Mouse (Mus musculus) lung, embryonic 15.5 days (tissue): ENCODE measurements around the gene Myt1l. TPM values are rescaled to one million over a fixed set of nuclear protein-coding genes. Genes with fewer than 3 reads are reported as not detected.

Experiments used
- ATAC-seq: fragments of 200-750 bp; cut with Nextera tagmentation; 2 replicates; pipeline ENCODE4 v1.8.0; 2017; ENCODE audit warnings: moderate number of reproducible peaks, borderline replicate concordance; ENCODE audit not compliant: low FRiP score, low TSS enrichment; ENCODE audit errors: extremely low read depth
- H3K27ac ChIP-seq: fragments of 300-500 bp; sonication (generic); 2 replicates; pipeline ENCODE4 v1.5.1; 2015; ENCODE audit warnings: moderate library complexity, mild to moderate bottlenecking, inconsistent platforms
- H3K27me3 ChIP-seq: fragments of 300-500 bp; sonication (generic); 2 replicates; pipeline ENCODE4 v1.6.1; 2015; ENCODE audit warnings: inconsistent platforms
- H3K36me3 ChIP-seq: fragments of 300-500 bp; sonication (generic); 2 replicates; pipeline ENCODE4 v1.6.1; 2015; ENCODE audit warnings: inconsistent platforms
- H3K4me1 ChIP-seq: fragments of 300-500 bp; sonication (generic); 2 replicates; pipeline ENCODE4 v1.6.1; 2015; ENCODE audit warnings: inconsistent platforms
- H3K4me2 ChIP-seq: fragments of 300-500 bp; sonication (generic); 2 replicates; pipeline ENCODE4 v1.6.1; 2015; ENCODE audit warnings: inconsistent platforms, mild to moderate bottlenecking, moderate library complexity
- H3K4me3 ChIP-seq: fragments of 300-500 bp; sonication (generic); 2 replicates; pipeline ENCODE4 v1.5.1; 2015; ENCODE audit warnings: mild to moderate bottlenecking, inconsistent platforms
- H3K9ac ChIP-seq: fragments of 300-500 bp; sonication (generic); 2 replicates; pipeline ENCODE4 v1.6.1; 2015; ENCODE audit warnings: inconsistent platforms
- H3K9me3 ChIP-seq: fragments of 300-500 bp; sonication (generic); 2 replicates; pipeline ENCODE4 v1.6.1; 2016; ENCODE audit warnings: inconsistent platforms
- WGBS: fragments of 180-500 bp; shearing (Covaris S2); methylation state at CpG from one replicate; pipeline ENCODE4 v1.1.7; 2015; 5-methylcytosine and 5-hydroxymethylcytosine counted together
- polyA plus RNA-seq: library from polyadenylated mRNA; unstranded; fragments of >200 nt; fragmentation: Nextera tagmentation; extraction: Ambion mirVana; gene quantifications from 2 replicates; pipeline ENCODE4 v1.2.1, GENCODE M21; 2015

The Myt1l gene
- polyA plus RNA-seq, 1 experiment from 2014 or later, result 0.27 TPM

GRCm38 (mm10) chr12:29675594-29676362 lies 147.6 kb downstream of the Myt1l start:
- ATAC-seq, result no peak
- H3K4me1 ChIP-seq, result no peaks in the 10 kb centered on the region
- WGBS, result 36% methylated on average over 14 of the region's 14 CpGs
- no peak overlapping the region for H3K27ac ChIP-seq
- no peak overlapping the region for H3K9ac ChIP-seq
- no peaks in the 10 kb centered on the region for H3K27me3 ChIP-seq
- no peak overlapping the region for H3K4me2 ChIP-seq
- no peaks in the 10 kb centered on the region for H3K36me3 ChIP-seq
- no peaks in the 10 kb centered on the region for H3K9me3 ChIP-seq
- H3K4me3 ChIP-seq, result no peak overlapping the region

GRCm38 (mm10) chr12:29682384-29682783 lies 154.2 kb downstream of the Myt1l start:
- no peak overlapping the region for H3K9ac ChIP-seq
- H3K9me3 ChIP-seq, result no peaks in the 10 kb centered on the region
- no peak overlapping the region for H3K4me3 ChIP-seq
- H3K36me3 ChIP-seq, result no peaks in the 10 kb centered on the region
- no peak overlapping the region for H3K27ac ChIP-seq
- no peak overlapping the region for H3K4me2 ChIP-seq
- no peak for ATAC-seq
- 76% methylated on average over 8 of the region's 8 CpGs for WGBS
- H3K27me3 ChIP-seq, result no peaks in the 10 kb centered on the region
- no peaks in the 10 kb centered on the region for H3K4me1 ChIP-seq

- no peak overlapping the region for H3K9ac ChIP-seq
- 73% methylated on average over 8 of the region's 8 CpGs for WGBS
- H3K36me3 ChIP-seq, result no peaks in the 10 kb centered on the region
- ATAC-seq, result no peak
- no peak overlapping the region for H3K27ac ChIP-seq
- H3K4me2 ChIP-seq, result no peak overlapping the region
- H3K4me1 ChIP-seq, result no peaks in the 10 kb centered on the region
- H3K4me3 ChIP-seq, result no peak overlapping the region
- no peaks in the 10 kb centered on the region for H3K9me3 ChIP-seq
- H3K27me3 ChIP-seq, result no peaks in the 10 kb centered on the region
These were observed 154.8 kb downstream of the Myt1l start for GRCm38 (mm10) chr12:29682946-29683345.

DNA sequence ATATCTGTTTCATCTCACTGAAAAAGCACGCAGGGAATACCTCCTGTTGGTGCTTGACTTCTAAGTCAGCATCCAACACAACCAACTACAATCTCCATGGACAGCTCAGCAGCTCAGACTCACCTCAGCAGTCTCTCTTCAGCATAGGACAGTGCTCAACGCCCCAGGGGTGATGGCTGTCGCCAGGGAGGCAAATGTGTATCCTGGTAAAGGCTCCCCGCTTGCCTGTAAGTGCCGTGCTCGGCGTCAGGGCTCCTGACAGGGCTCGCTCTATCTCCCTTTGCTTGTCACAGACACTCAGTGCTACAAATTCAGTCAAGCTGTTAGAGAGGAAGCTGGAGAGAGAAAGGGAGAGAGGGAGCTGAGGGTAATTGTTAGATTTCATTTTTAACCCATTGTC lies 158.1 kb downstream of the Myt1l start:
- H3K9me3 ChIP-seq, result no peaks in the 10 kb centered on the region

GRCm38 (mm10) chr12:29691566-29691965 lies 163.4 kb downstream of the Myt1l start:
- Histone ChIP-seq H3K36me3 (no peaks in the 10 kb centered on the region), H3K4me2 (no peak overlapping the region), H3K9me3 (no peaks in the 10 kb centered on the region), H3K27me3 (no peaks in the 10 kb centered on the region), H3K9ac (no peak overlapping the region), H3K4me3 (no peak overlapping the region), H3K27ac (no peak overlapping the region), H3K4me1 (no peaks in the 10 kb centered on the region)
- ATAC-seq, result no peak
- WGBS, result 69% methylated on average over 5 of the region's 5 CpGs

More for the DNA sequence above, 158.1 kb downstream of the Myt1l start:
- no peak overlapping the region for H3K27ac ChIP-seq
- H3K4me3 ChIP-seq, result no peak overlapping the region
- ATAC-seq, result no peak
- no peaks in the 10 kb centered on the region for H3K36me3 ChIP-seq
- H3K4me1 ChIP-seq, result no peaks in the 10 kb centered on the region
- H3K27me3 ChIP-seq, result no peaks in the 10 kb centered on the region
- no peak overlapping the region for H3K9ac ChIP-seq
- WGBS, result 33% methylated on average over 8 of the region's 8 CpGs
- no peak overlapping the region for H3K4me2 ChIP-seq

- no peaks in the 10 kb centered on the region for H3K36me3 ChIP-seq
These were observed 167.0 kb downstream of the Myt1l start for GRCm38 (mm10) chr12:29695194-29695593.

GRCm38 (mm10) chr12:29697526-29698500 lies 169.6 kb downstream of the Myt1l start:
- Histone ChIP-seq H3K4me3 (no peak overlapping the region), H3K4me2 (no peak overlapping the region), H3K27ac (no peak overlapping the region), H3K9me3 (no peaks in the 10 kb centered on the region), H3K9ac (no peak overlapping the region), H3K4me1 (peaks cover 37% of the 10 kb centered on the region), H3K27me3 (no peaks in the 10 kb centered on the region), H3K36me3 (no peaks in the 10 kb centered on the region)
- 73% methylated on average over 12 of the region's 12 CpGs for WGBS
- ATAC-seq, result 0 out of 2 replicates have a peak, but pooled peaks have one; percentile 21

More at GRCm38 (mm10) chr12:29695194-29695593, 167.0 kb downstream of the Myt1l start:
- Histone ChIP-seq H3K4me3 (no peak overlapping the region), H3K9me3 (no peaks in the 10 kb centered on the region), H3K9ac (no peak overlapping the region), H3K4me1 (peaks cover 21% of the 10 kb centered on the region), H3K27ac (no peak overlapping the region), H3K4me2 (no peak overlapping the region), H3K27me3 (no peaks in the 10 kb centered on the region)
- 27% methylated on average over 2 of the region's 2 CpGs for WGBS
- ATAC-seq, result no peak

DNA sequence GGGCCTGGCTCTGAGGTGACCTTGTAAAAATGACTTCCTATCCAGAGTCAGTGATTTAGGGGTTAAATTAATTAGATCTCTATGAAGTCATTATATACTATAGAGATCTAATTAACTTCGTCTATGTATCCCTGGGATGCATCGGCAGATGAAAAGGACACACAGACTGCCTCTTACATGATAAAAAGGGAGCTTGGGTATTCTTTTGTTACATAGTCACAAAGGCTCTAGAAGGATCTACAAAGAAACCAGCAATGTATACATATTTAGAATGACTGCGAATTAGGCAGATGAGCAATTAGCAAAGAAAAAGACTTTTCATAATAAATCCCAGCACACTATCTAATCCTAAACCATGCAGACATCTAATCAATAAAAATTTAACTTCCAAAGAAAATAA lies 170.4 kb downstream of the Myt1l start:
- Histone ChIP-seq H3K4me3 (no peak overlapping the region), H3K4me1 (peaks cover 43% of the 10 kb centered on the region)
- no peak for ATAC-seq

DNA sequence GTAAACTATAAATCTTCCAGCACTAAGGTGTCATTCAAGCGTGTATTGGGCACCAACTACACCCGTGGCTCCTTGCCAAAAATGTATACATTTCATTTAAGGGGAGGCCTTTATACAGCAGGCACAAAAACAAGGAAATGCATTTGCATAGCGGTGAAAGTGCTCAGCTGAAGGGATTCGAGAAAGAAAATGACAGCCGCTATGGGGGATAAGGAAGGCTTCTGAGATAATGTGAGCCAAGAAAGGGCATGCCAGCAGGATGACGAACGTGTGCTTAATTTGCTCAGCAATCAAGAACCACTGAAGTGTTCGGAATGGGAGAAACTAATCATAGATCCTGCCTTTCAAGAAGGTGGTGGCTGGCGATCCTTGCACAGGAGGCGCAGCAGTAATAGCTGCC lies 170.8 kb downstream of the Myt1l start:
- 30% methylated on average over 10 of the region's 10 CpGs for whole genome bisulfite sequencing
- Histone ChIP-seq H3K4me3 (no peak overlapping the region), H3K9me3 (no peaks in the 10 kb centered on the region), H3K4me1 (peaks cover 46% of the 10 kb centered on the region), H3K27ac (no peak overlapping the region), H3K9ac (no peak overlapping the region), H3K27me3 (no peaks in the 10 kb centered on the region), H3K4me2 (no peak overlapping the region), H3K36me3 (no peaks in the 10 kb centered on the region)
- no peak for ATAC-seq

More for the DNA sequence above, 170.4 kb downstream of the Myt1l start:
- H3K4me2 ChIP-seq, result no peak overlapping the region
- H3K9me3 ChIP-seq, result no peaks in the 10 kb centered on the region
- WGBS, result 69% methylated on average over 3 of the region's 3 CpGs
- H3K27ac ChIP-seq, result no peak overlapping the region
- no peaks in the 10 kb centered on the region for H3K27me3 ChIP-seq
- no peak overlapping the region for H3K9ac ChIP-seq
- H3K36me3 ChIP-seq, result no peaks in the 10 kb centered on the region

DNA sequence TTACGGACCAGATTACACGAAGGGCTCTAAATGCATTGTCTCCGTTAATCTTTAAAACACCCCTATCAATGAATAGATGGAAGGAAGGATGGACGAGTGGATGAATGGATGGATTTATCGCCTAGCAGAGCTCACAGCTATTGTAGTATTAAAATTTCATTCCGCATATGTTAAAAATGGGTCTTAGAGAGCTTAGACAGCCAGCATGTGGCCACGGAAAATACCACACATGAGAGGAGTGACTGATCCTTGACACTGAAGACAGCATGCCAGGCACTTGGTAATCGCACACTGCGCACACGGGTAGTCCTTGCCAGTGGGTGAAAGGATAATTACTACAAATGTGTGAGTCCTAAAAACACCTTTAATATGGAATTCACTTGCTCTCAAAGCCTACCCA lies 171.2 kb downstream of the Myt1l start:
- Histone ChIP-seq H3K4me1 (peaks cover 46% of the 10 kb centered on the region), H3K4me3 (no peak overlapping the region), H3K4me2 (no peak overlapping the region), H3K27me3 (no peaks in the 10 kb centered on the region), H3K27ac (no peak overlapping the region), H3K36me3 (no peaks in the 10 kb centered on the region), H3K9me3 (no peaks in the 10 kb centered on the region), H3K9ac (no peak overlapping the region)
- no peak for ATAC-seq
- 75% methylated on average over 10 of the region's 10 CpGs for whole genome bisulfite sequencing

- H3K9ac ChIP-seq, result no peak overlapping the region
- no peak overlapping the region for H3K4me3 ChIP-seq
- H3K27me3 ChIP-seq, result no peaks in the 10 kb centered on the region
- no peak for ATAC-seq
- H3K9me3 ChIP-seq, result no peaks in the 10 kb centered on the region
- H3K27ac ChIP-seq, result no peak overlapping the region
- no peak overlapping the region for H3K4me2 ChIP-seq
- peaks cover 46% of the 10 kb centered on the region for H3K4me1 ChIP-seq
- 72% methylated on average over 3 of the region's 3 CpGs for WGBS
- no peaks in the 10 kb centered on the region for H3K36me3 ChIP-seq
These were observed 171.8 kb downstream of the Myt1l start for GRCm38 (mm10) chr12:29700026-29700425.

- Histone ChIP-seq H3K4me3 (no peak overlapping the region), H3K4me2 (no peak overlapping the region), H3K27me3 (no peaks in the 10 kb centered on the region), H3K9ac (no peak overlapping the region), H3K9me3 (no peaks in the 10 kb centered on the region), H3K36me3 (no peaks in the 10 kb centered on the region), H3K4me1 (peaks cover 46% of the 10 kb centered on the region), H3K27ac (no peak overlapping the region)
- WGBS, result 42% methylated on average over 4 of the region's 4 CpGs
- no peak for ATAC-seq
These were observed 172.9 kb downstream of the Myt1l start for GRCm38 (mm10) chr12:29701076-29701475.
